8 mouse cellular contexts compared by ENCODE assay signal in genomic region chr8:88119076-88119475, GRCm38 (mm10). TPM values are rescaled to one million over a fixed set of nuclear protein-coding genes. Genes with fewer than 3 reads are reported as not detected.
DNase-seq lines count a peak whose midpoint lies in the region; ATAC-seq and TF ChIP-seq lines count a peak whose summit lies in the region.

No protein-coding gene starts in this region.

- peak overlapping the region; percentile 96 for H3K9ac ChIP-seq in liver, adult 2 months (ENCODE audit: low read depth, low read length)
- H3K9ac ChIP-seq in neural tube, embryonic 15.5 days (replicated peaks): peak overlapping the region; percentile 87

- no peak for ATAC-seq in megakaryocyte, adult 5-6 weeks (ENCODE audit: poor library complexity, severe bottlenecking)
- peak; percentile 67; the same call in 1 of the 2 replicates for ATAC-seq in neural tube, embryonic 15.5 days (ENCODE audit: low FRiP score)

- peaks cover 6% of the 10 kb centered on the region; the same call in 1 of the 2 replicates for H3K79me2 ChIP-seq in liver, adult 2 months (ENCODE audit: control insufficient read depth, insufficient read depth, low read length)

- no peaks in the 10 kb centered on the region for H3K9me3 ChIP-seq in megakaryocyte, embryonic 14.5 days
- H3K9me3 ChIP-seq in embryonic facial prominence, embryonic 10.5 days: no peaks in the 10 kb centered on the region
- H3K9me3 ChIP-seq in neural tube, embryonic 15.5 days (replicated peaks): no peaks in the 10 kb centered on the region

- WGBS in embryonic facial prominence, embryonic 10.5 days: 2% methylated on average over 11 of the region's 11 CpGs
- WGBS in liver, adult 2 months: under 1% methylated on average over 11 of the region's 11 CpGs
- 1% methylated on average over 11 of the region's 11 CpGs for WGBS in neural tube, embryonic 15.5 days

- TF ChIP-seq CTCF in liver, adult 2 months (IDR thresholded peaks at IDR 0.05; ENCODE audit: low read depth, low read length): no peak

- H3K36me3 ChIP-seq in megakaryocyte, embryonic 14.5 days (replicated peaks; ENCODE audit: low read length): peaks cover 23% of the 10 kb centered on the region
- H3K36me3 ChIP-seq in embryonic facial prominence, embryonic 10.5 days (replicated peaks): peaks cover 37% of the 10 kb centered on the region
- 0 out of 2 replicates have a peak, but pooled peaks cover 1% of the 10 kb centered on the region for H3K36me3 ChIP-seq in liver, adult 2 months (ENCODE audit: control insufficient read depth, insufficient read depth, low read length)
- peaks cover 8% of the 10 kb centered on the region for H3K36me3 ChIP-seq in neural tube, embryonic 15.5 days

- H3K27me3 ChIP-seq in megakaryocyte, embryonic 14.5 days (replicated peaks): peaks cover 10% of the 10 kb centered on the region
- H3K27me3 ChIP-seq in embryonic facial prominence, embryonic 10.5 days (replicated peaks; ENCODE audit: low read depth, poor library complexity, severe bottlenecking): no peaks in the 10 kb centered on the region
- no peaks in the 10 kb centered on the region for H3K27me3 ChIP-seq in liver, adult 2 months (ENCODE audit: control insufficient read depth, insufficient read depth, low read length)
- H3K27me3 ChIP-seq in neural tube, embryonic 15.5 days (replicated peaks): no peaks in the 10 kb centered on the region

- peak overlapping the region; percentile 99 for H3K4me3 ChIP-seq in megakaryocyte, embryonic 14.5 days (replicated peaks)
- peak overlapping the region; percentile 94 for H3K4me3 ChIP-seq in embryonic facial prominence, embryonic 10.5 days
- H3K4me3 ChIP-seq in liver, adult 2 months (ENCODE audit: insufficient read depth, low read depth, low read length): peak overlapping the region; percentile 96
- peak overlapping the region; percentile 80 for H3K4me3 ChIP-seq in neural tube, embryonic 15.5 days (replicated peaks)

- H3K4me2 ChIP-seq in neural tube, embryonic 15.5 days: peak overlapping the region; percentile 77

- no peak for TF ChIP-seq POLR2A in liver, adult 2 months (IDR thresholded peaks at IDR 0.05; ENCODE audit: extremely low read depth, insufficient read depth, low read length)

- DNase-seq in embryonic facial prominence, embryonic 10.5 days (ENCODE audit: low spot score): peak; percentile 15
- DNase-seq in heart, postnatal 36 days: peak; percentile 13 to 15
- peak; percentile 57 for DNase-seq in liver, adult 2 months (ENCODE audit: extremely low read depth, low read depth, low spot score)
- DNase-seq in layer of hippocampus, adult 8-10 months (ENCODE audit: low spot score in 2 of 2): no peak
- no peak for DNase-seq in left cerebral cortex, adult 11 months (ENCODE audit: low spot score)

- H3K4me1 ChIP-seq in megakaryocyte, embryonic 14.5 days: peaks cover 9% of the 10 kb centered on the region; the same call in 1 of the 2 replicates
- H3K4me1 ChIP-seq in embryonic facial prominence, embryonic 10.5 days: peaks cover 9% of the 10 kb centered on the region
- peaks cover 2% of the 10 kb centered on the region for H3K4me1 ChIP-seq in liver, adult 2 months (ENCODE audit: control insufficient read depth, insufficient read depth, low read length)
- H3K4me1 ChIP-seq in neural tube, embryonic 15.5 days: peaks cover 16% of the 10 kb centered on the region

- peak overlapping the region; percentile 96 for H3K27ac ChIP-seq in embryonic facial prominence, embryonic 10.5 days (replicated peaks)
- H3K27ac ChIP-seq in liver, adult 2 months (replicated peaks; ENCODE audit: insufficient read depth, low read depth, low read length): peak overlapping the region; percentile 80
- H3K27ac ChIP-seq in neural tube, embryonic 15.5 days (replicated peaks): peak overlapping the region; percentile 77

- intact Hi-C loops in heart, postnatal 36 days (cut with DNase I): loop anchor here (1.0 to 5.0 kb wide), 2 partner anchors 18 to 123 kb away; partner anchors contain the start of gene Heatr3

RNA-seq across cellular contexts. Expression of gene Cnep1r1, which starts 0.5 kb away (rescaled TPM):
- polyA plus RNA-seq in megakaryocyte, embryonic 14.5 days (2012; ENCODE audit: insufficient read depth, low replicate concordance): 12.7 TPM in 1 of 2 replicates, not detected in the other
- total RNA-seq in megakaryocyte, adult 5-6 weeks (2015): 67.0 and 74.5 TPM in 2 replicates
- 13.8 and 17.6 TPM in 2 replicates for total RNA-seq in megakaryocyte, adult 5-6 weeks (2017)
- polyA plus RNA-seq in embryonic facial prominence, embryonic 10.5 days (2016; fragmentation: Nextera tagmentation; extraction: Ambion mirVana): 45.6 and 47.7 TPM in 2 replicates
- total RNA-seq in heart, postnatal 36 days (2021): 10 to 100 TPM; 33.5 to 33.7 TPM
- 15.4 and 17.2 TPM in 2 replicates for total RNA-seq in liver, adult 2 months (2014; rRNA removed)
- 9.1 and 9.4 TPM in 2 replicates for polyA plus RNA-seq in liver, adult 2 months (2012; rRNA removed)
- polyA plus RNA-seq in neural tube, embryonic 15.5 days (2015; fragmentation: Nextera tagmentation; extraction: Ambion mirVana): 39.3 and 41.1 TPM in 2 replicates
- 10 to 100 TPM; 30.2 to 41.1 (median 35.5) TPM for total RNA-seq in layer of hippocampus, adult 8-10 months (2022)

RNA-seq across cellular contexts. Expression of gene Heatr3, which starts 18.6 kb away (rescaled TPM):
- polyA plus RNA-seq in megakaryocyte, embryonic 14.5 days (2012; ENCODE audit: insufficient read depth, low replicate concordance): 1.0 and 2.9 TPM in 2 replicates
- total RNA-seq in megakaryocyte, adult 5-6 weeks (2015): 5.8 and 10.3 TPM in 2 replicates
- 10.7 and 13.0 TPM in 2 replicates for total RNA-seq in megakaryocyte, adult 5-6 weeks (2017)
- polyA plus RNA-seq in embryonic facial prominence, embryonic 10.5 days (2016; fragmentation: Nextera tagmentation; extraction: Ambion mirVana): 52.1 and 55.0 TPM in 2 replicates
- total RNA-seq in heart, postnatal 36 days (2021): 10 to 100 TPM; 19.6 to 23.7 TPM
- total RNA-seq in liver, adult 2 months (2014; rRNA removed): 17.1 and 18.9 TPM in 2 replicates
- polyA plus RNA-seq in liver, adult 2 months (2012; rRNA removed): 11.2 and 11.6 TPM in 2 replicates
- 39.7 and 39.9 TPM in 2 replicates for polyA plus RNA-seq in neural tube, embryonic 15.5 days (2015; fragmentation: Nextera tagmentation; extraction: Ambion mirVana)
- 10 to 100 TPM; 27.0 to 35.1 (median 31.1) TPM for total RNA-seq in layer of hippocampus, adult 8-10 months (2022)

Comparison
In these comparisons a context has a peak if more than half of its experiments do, and no peak if none do; other contexts are left out.
1. DNase-seq: peak in embryonic facial prominence, embryonic 10.5 days (single experiment), heart, postnatal 36 days (2 of 2) and liver, adult 2 months (single experiment); none in layer of hippocampus, adult 8-10 months (0 of 2) and left cerebral cortex, adult 11 months (single experiment).
2. Peak in every context shown above with its lines, with median percentiles within 50 percentile points of each other: H3K4me3 ChIP-seq and H3K27ac ChIP-seq.